Mouse (Mus musculus): ENCODE measurements around the gene Wscd2.

- no peak for TF ChIP-seq ZC3H11A (IDR thresholded peaks at IDR 0.05; ENCODE audit: low read depth, low read length)
- TF ChIP-seq HCFC1 (IDR thresholded peaks at IDR 0.05; ENCODE audit: low read depth, low read length) = no peak
- no peak for TF ChIP-seq CTCF (IDR thresholded peaks at IDR 0.05 in 2 of 3, conservative IDR thresholded peaks at IDR 0.05 in 1 of 3; ENCODE audit: control insufficient read depth in 1 of 3, insufficient read depth in 1 of 3, low read depth in 2 of 3, low read length in 3 of 3, poor library complexity in 1 of 3, severe bottlenecking in 1 of 3)
- no peak for TF ChIP-seq E2F4 (IDR thresholded peaks at IDR 0.05; ENCODE audit: borderline replicate concordance, low read depth, low read length)
- TF ChIP-seq USF2 (IDR thresholded peaks at IDR 0.05; ENCODE audit: borderline replicate concordance in 1 of 2, insufficient read depth in 1 of 2, low read depth in 1 of 2, low read length in 2 of 2) = no peak
- no peak for TF ChIP-seq USF1 (IDR thresholded peaks at IDR 0.05; ENCODE audit: low read depth, low read length)
- TF ChIP-seq CHD2 (IDR thresholded peaks at IDR 0.05; ENCODE audit: low read length) = no peak
- TF ChIP-seq POLR2AphosphoS5 (IDR thresholded peaks at IDR 0.05; ENCODE audit: borderline replicate concordance, low read depth, low read length) = no peak
- TF ChIP-seq SIN3A (IDR thresholded peaks at IDR 0.05; ENCODE audit: low read length) = no peak
- TF ChIP-seq EP300 (IDR thresholded peaks at IDR 0.05; ENCODE audit: low read depth in 1 of 2, low read length in 2 of 2) = no peak
- TF ChIP-seq RCOR1 (IDR thresholded peaks at IDR 0.05; ENCODE audit: low read depth, low read length) = no peak
- TF ChIP-seq GATA1 (IDR thresholded peaks at IDR 0.05; ENCODE audit: low read depth, low read length) = no peak
- no peak for TF ChIP-seq NELFE (IDR thresholded peaks at IDR 0.05; ENCODE audit: low read depth, low read length)
Observed at GRCm38 (mm10) chr5:113565858-113566257, 75.7 kb downstream of the Wscd2 start.
